Mouse (Mus musculus): Measurements from ENCODE around the gene Smad3.

DNA sequence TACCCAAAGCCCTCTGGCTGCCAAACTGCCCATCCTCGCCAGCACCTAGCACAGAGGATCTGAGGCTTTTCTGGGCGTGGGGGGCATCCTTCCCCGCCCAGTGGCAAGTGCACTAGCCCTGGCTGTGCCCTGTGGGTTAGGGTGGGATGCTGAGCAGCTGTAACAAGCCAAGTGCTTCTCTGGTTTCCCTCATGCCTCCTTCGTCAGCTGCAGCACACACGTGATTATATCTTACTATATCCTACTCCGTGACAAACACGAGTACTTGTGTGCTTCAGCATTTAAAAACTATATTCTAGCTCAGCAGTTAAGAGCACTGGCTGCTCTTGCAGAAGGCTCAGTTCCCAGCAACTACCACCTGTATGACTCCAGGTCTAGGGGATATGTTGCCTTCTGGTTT, 44.7 kb upstream of the Smad3 start:
- no peak for TF ChIP-seq CTCF (IDR thresholded peaks at IDR 0.05; ENCODE audit: low read depth)
- no peak for TF ChIP-seq EP300 (optimal IDR thresholded peaks at IDR 0.05)

Data from stomach, postnatal 0 days (tissue).